Mouse (Mus musculus): ENCODE measurements around the gene Pcdh11x. TPM values are rescaled to one million over a fixed set of nuclear protein-coding genes. Genes with fewer than 3 reads are reported as not detected.

Gene Pcdh11x
- total RNA-seq, 1 experiment from 2014 or later, result 0.15 TPM

Other genes starting within 250 kb of the Pcdh11x start
- gene H2afb3, start 22.8 kb downstream of the Pcdh11x start, total RNA-seq (2021), result not detected in 2 replicates